Mouse (Mus musculus) intestine, embryonic 15.5 days (tissue): Measurements from ENCODE around the gene Tmed9. TPM values are rescaled to one million over a fixed set of nuclear protein-coding genes. Genes with fewer than 3 reads are reported as not detected.
A peak's percentile ranks its signal among the peaks of the same experiment; 100 is the strongest.
"Not testable (repeated sequence)": the region's sequence is repeated elsewhere in the genome, so short reads cannot be mapped to it uniquely, and the experiment has no call there.

Experiments
- ATAC-seq: fragments of 200-750 bp; cut with Nextera tagmentation; 2 replicates; pipeline ENCODE4 v1.8.0; 2017; ENCODE audit warnings: moderate TSS enrichment, moderate library complexity
- H3K27ac ChIP-seq: fragments of 300-500 bp; sonication (generic); 2 replicates; pipeline ENCODE4 v1.5.1; 2015; ENCODE audit warnings: mild to moderate bottlenecking, inconsistent platforms
- H3K27me3 ChIP-seq: fragments of 300-500 bp; sonication (generic); replicated peaks from 2 replicates; pipeline ENCODE4 v1.6.1; 2015; ENCODE audit warnings: inconsistent platforms
- H3K36me3 ChIP-seq: fragments of 300-500 bp; sonication (generic); 2 replicates; pipeline ENCODE4 v1.6.1; 2015; ENCODE audit warnings: inconsistent platforms
- H3K4me1 ChIP-seq: fragments of 300-500 bp; sonication (generic); replicated peaks from 2 replicates; pipeline ENCODE4 v1.6.1; 2015; ENCODE audit warnings: inconsistent platforms
- H3K4me2 ChIP-seq: fragments of 300-500 bp; sonication (generic); replicated peaks from 2 replicates; pipeline ENCODE4 v1.6.1; 2015; ENCODE audit warnings: mild to moderate bottlenecking, inconsistent platforms
- H3K4me3 ChIP-seq: fragments of 300-500 bp; sonication (generic); replicated peaks from 2 replicates; pipeline ENCODE4 v1.5.1; 2015; ENCODE audit warnings: inconsistent platforms
- H3K9ac ChIP-seq: fragments of 300-500 bp; sonication (generic); 2 replicates; pipeline ENCODE4 v1.6.1; 2015; ENCODE audit warnings: inconsistent platforms
- H3K9me3 ChIP-seq: fragments of 300-500 bp; sonication (generic); 2 replicates; pipeline ENCODE4 v1.6.1; 2016; ENCODE audit warnings: inconsistent platforms
- WGBS: fragments of 180-500 bp; shearing (Covaris S2); methylation state at CpG from one replicate; pipeline ENCODE4 v1.1.7; 2015; 5-methylcytosine and 5-hydroxymethylcytosine counted together
- polyA plus RNA-seq: library from polyadenylated mRNA; unstranded; fragments of >200 nt; fragmentation: Nextera tagmentation; extraction: Ambion mirVana; gene quantifications from 2 replicates; pipeline ENCODE4 v1.2.1, GENCODE M21; 2015

Gene Tmed9
- polyA plus RNA-seq, 1 experiment from 2014 or later: 122 TPM

- peak overlapping the region; percentile 98 for H3K4me3 ChIP-seq
- H3K4me2 ChIP-seq: peak overlapping the region; percentile 93
- H3K27ac ChIP-seq: peak overlapping the region; percentile 89
- no peaks in the 10 kb centered on the region for H3K9me3 ChIP-seq
- H3K27me3 ChIP-seq: no peaks in the 10 kb centered on the region
- under 1% methylated on average over 47 of the region's 47 CpGs for WGBS
- no peaks in the 10 kb centered on the region for H3K36me3 ChIP-seq
- peak overlapping the region; percentile 93 for H3K9ac ChIP-seq
- peaks cover 15% of the 10 kb centered on the region for H3K4me1 ChIP-seq
- peak; percentile 83 for ATAC-seq
Measured at GRCm38 (mm10) chr13:55570286-55570973, 3.1 kb upstream of the Tmed9 start.

- Histone ChIP-seq H3K36me3 (no peaks in the 10 kb centered on the region), H3K4me2 (peak within 1 kb of the TSS; percentile 93), H3K9me3 (no peaks in the 10 kb centered on the region), H3K27me3 (no peaks in the 10 kb centered on the region), H3K4me3 (peak within 1 kb of the TSS; percentile 98), H3K4me1 (peaks cover 15% of the 10 kb centered on the region), H3K27ac (peak within 1 kb of the TSS; percentile 89), H3K9ac (peak within 1 kb of the TSS; percentile 93)
- WGBS: 1% methylated on average over 46 of the region's 47 CpGs
- ATAC-seq: peak; percentile 98
Measured at GRCm38 (mm10) chr13:55571027-55571751, 2.3 kb upstream of the Tmed9 start, which contains the start of gene Fam193b. Gene Fam193b, minus strand, starts transcription at chr13:55571120.

GRCm38 (mm10) chr13:55571977-55572376 is 1.6 kb upstream of the Tmed9 start:
- Histone ChIP-seq H3K36me3 (no peaks in the 10 kb centered on the region), H3K27ac (no peak overlapping the region), H3K4me1 (peaks cover 15% of the 10 kb centered on the region), H3K27me3 (no peaks in the 10 kb centered on the region), H3K9ac (no peak overlapping the region), H3K9me3 (no peaks in the 10 kb centered on the region), H3K4me3 (no peak overlapping the region), H3K4me2 (no peak overlapping the region)
- WGBS: 63% methylated on average over 2 of the region's 2 CpGs
- no peak for ATAC-seq

GRCm38 (mm10) chr13:55574321-55574720 is 789 bp downstream of the Tmed9 start:
- Histone ChIP-seq H3K9ac (no peak overlapping the region), H3K9me3 (no peaks in the 10 kb centered on the region), H3K27ac (no peak overlapping the region), H3K4me3 (no peak overlapping the region), H3K36me3 (no peaks in the 10 kb centered on the region), H3K27me3 (no peaks in the 10 kb centered on the region), H3K4me1 (peaks cover 10% of the 10 kb centered on the region), H3K4me2 (no peak overlapping the region)
- 74% methylated on average over 5 of the region's 5 CpGs for WGBS
- ATAC-seq: no peak

- no peaks in the 10 kb centered on the region for H3K27me3 ChIP-seq
- H3K9ac ChIP-seq: no peak overlapping the region
- ATAC-seq: no peak
- H3K4me1 ChIP-seq: 0 out of 2 replicates have a peak, but pooled peaks cover 3% of the 10 kb centered on the region
- H3K9me3 ChIP-seq: no peaks in the 10 kb centered on the region
- WGBS: 60% methylated on average over 5 of the region's 5 CpGs
- no peaks in the 10 kb centered on the region for H3K36me3 ChIP-seq
- H3K4me2 ChIP-seq: no peak overlapping the region
- H3K4me3 ChIP-seq: no peak overlapping the region
- no peak overlapping the region for H3K27ac ChIP-seq
Measured at GRCm38 (mm10) chr13:55575932-55576331, 2.4 kb downstream of the Tmed9 start.

- not testable (repeated sequence) for H3K27me3 ChIP-seq, H3K9me3 ChIP-seq, H3K4me2 ChIP-seq, H3K4me1 ChIP-seq, ATAC-seq, H3K4me3 ChIP-seq, H3K36me3 ChIP-seq, H3K9ac ChIP-seq, H3K27ac ChIP-seq
- WGBS: 72% methylated on average over 7 of the region's 7 CpGs
Measured at GRCm38 (mm10) chr13:55576872-55577271, 3.3 kb downstream of the Tmed9 start.

- Histone ChIP-seq H3K27me3 (no peaks in the 10 kb centered on the region), H3K4me1 (no peaks in the 10 kb centered on the region), H3K9me3 (no peaks in the 10 kb centered on the region), H3K9ac (no peak overlapping the region), H3K4me3 (no peak overlapping the region), H3K27ac (no peak overlapping the region), H3K36me3 (no peaks in the 10 kb centered on the region), H3K4me2 (no peak overlapping the region)
- no peak for ATAC-seq
- 78% methylated on average over 4 of the region's 4 CpGs for WGBS
Measured at GRCm38 (mm10) chr13:55578086-55578485, 4.6 kb downstream of the Tmed9 start.

- no peak overlapping the region for H3K27ac ChIP-seq
- peaks cover 5% of the 10 kb centered on the region; the same call in 1 of the 2 replicates for H3K4me1 ChIP-seq
- no peak overlapping the region for H3K4me2 ChIP-seq
- no peak overlapping the region for H3K9ac ChIP-seq
- 68% methylated on average over 4 of the region's 4 CpGs for WGBS
- no peaks in the 10 kb centered on the region for H3K27me3 ChIP-seq
- H3K9me3 ChIP-seq: no peaks in the 10 kb centered on the region
- peak; percentile 24 for ATAC-seq
- no peak overlapping the region for H3K4me3 ChIP-seq
- peaks cover 25% of the 10 kb centered on the region for H3K36me3 ChIP-seq
Measured at GRCm38 (mm10) chr13:55591961-55592490, 18.5 kb downstream of the Tmed9 start.

GRCm38 (mm10) chr13:55592512-55593253 is 19.2 kb downstream of the Tmed9 start:
- Histone ChIP-seq H3K27ac (peak overlapping the region; percentile 14; the same call in 1 of the 2 replicates), H3K4me1 (peaks cover 5% of the 10 kb centered on the region; the same call in 1 of the 2 replicates), H3K27me3 (no peaks in the 10 kb centered on the region), H3K9me3 (no peaks in the 10 kb centered on the region), H3K36me3 (peaks cover 26% of the 10 kb centered on the region), H3K9ac (peak overlapping the region; percentile 83), H3K4me2 (peak overlapping the region; percentile 59), H3K4me3 (peak overlapping the region; percentile 75)
- WGBS: 5% methylated on average over 29 of the region's 29 CpGs
- ATAC-seq: peak; percentile 99

GRCm38 (mm10) chr13:55593254-55593747 is 19.8 kb downstream of the Tmed9 start:
- H3K9me3 ChIP-seq: no peaks in the 10 kb centered on the region
- H3K36me3 ChIP-seq: peaks cover 30% of the 10 kb centered on the region
- no peaks in the 10 kb centered on the region for H3K27me3 ChIP-seq
- peak overlapping the region; percentile 14; the same call in 1 of the 2 replicates for H3K27ac ChIP-seq
- peak overlapping the region; percentile 83 for H3K9ac ChIP-seq
- peak overlapping the region; percentile 75 for H3K4me3 ChIP-seq
- WGBS: under 1% methylated on average over 31 of the region's 31 CpGs
- H3K4me1 ChIP-seq: peaks cover 5% of the 10 kb centered on the region; the same call in 1 of the 2 replicates
- peak; percentile 68 for ATAC-seq
- peak overlapping the region; percentile 59 for H3K4me2 ChIP-seq

GRCm38 (mm10) chr13:55595375-55595774 is 21.8 kb downstream of the Tmed9 start:
- WGBS: 83% methylated on average over 12 of the region's 12 CpGs
- ATAC-seq: no peak

GRCm38 (mm10) chr13:55596802-55597201 is 23.3 kb downstream of the Tmed9 start:
- Histone ChIP-seq H3K36me3 (peaks cover 30% of the 10 kb centered on the region), H3K4me1 (peaks cover 9% of the 10 kb centered on the region), H3K4me2 (no peak overlapping the region), H3K27me3 (no peaks in the 10 kb centered on the region), H3K4me3 (no peak overlapping the region), H3K9ac (no peak overlapping the region), H3K27ac (no peak overlapping the region), H3K9me3 (no peaks in the 10 kb centered on the region)
- 95% methylated on average over 12 of the region's 12 CpGs for WGBS
- ATAC-seq: no peak

More at GRCm38 (mm10) chr13:55595375-55595774, 21.8 kb downstream of the Tmed9 start:
- Histone ChIP-seq H3K9ac (no peak overlapping the region), H3K27ac (no peak overlapping the region), H3K27me3 (no peaks in the 10 kb centered on the region), H3K4me1 (peaks cover 5% of the 10 kb centered on the region; the same call in 1 of the 2 replicates), H3K4me3 (no peak overlapping the region), H3K4me2 (no peak overlapping the region), H3K36me3 (peaks cover 30% of the 10 kb centered on the region), H3K9me3 (no peaks in the 10 kb centered on the region)
